Mouse (Mus musculus) ES-E14 (cell line): ENCODE data around the gene Gm17617.

Experiments
- CHD2 ChIP-seq: IDR thresholded peaks from 2 replicates; pipeline ENCODE4 v1.6.1; 2014; ENCODE audit warnings: mild to moderate bottlenecking, low read depth, low read length, inconsistent platforms
- HCFC1 ChIP-seq: IDR thresholded peaks from 2 replicates; pipeline ENCODE4 v1.6.1; 2012; ENCODE audit warnings: low read length, inconsistent platforms, borderline replicate concordance; ENCODE audit not compliant: insufficient read depth
- ZC3H11A ChIP-seq: IDR thresholded peaks from 2 replicates; pipeline ENCODE4 v1.6.1; 2012; ENCODE audit warnings: low read depth, mild to moderate bottlenecking, inconsistent platforms, low read length, borderline replicate concordance
- ZNF384 ChIP-seq: IDR thresholded peaks from 2 replicates; pipeline ENCODE4 v1.6.1; 2012; ENCODE audit warnings: low read depth, low read length, inconsistent platforms

DNA sequence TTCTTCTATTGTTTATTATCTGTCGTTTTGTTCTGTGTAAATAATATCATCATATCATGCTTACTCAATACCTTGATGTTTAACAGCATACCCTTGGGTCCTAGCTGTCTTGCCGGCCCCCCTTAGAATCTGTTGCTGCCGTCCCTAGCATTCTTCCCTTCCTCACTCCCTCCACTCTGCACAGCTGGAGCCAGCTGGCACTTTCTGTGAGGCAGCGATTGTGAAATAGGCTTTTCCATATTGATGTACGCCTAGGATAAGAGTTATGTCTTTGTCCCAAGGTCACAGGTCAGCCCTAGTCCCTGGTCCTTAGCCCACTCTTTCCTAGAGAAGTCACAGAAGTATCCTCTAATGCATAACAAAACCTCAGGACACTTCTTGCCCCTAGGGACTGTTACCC lies 30.2 kb upstream of the Gm17617 start:
- no peak for TF ChIP-seq ZNF384
- TF ChIP-seq ZC3H11A: no peak
- no peak for TF ChIP-seq HCFC1
- TF ChIP-seq CHD2: no peak
